Mouse (Mus musculus): ENCODE results near the gene Celf1.
"Not testable (repeated sequence)": the region's sequence is repeated elsewhere in the genome, so short reads cannot be mapped to it uniquely, and the experiment has no call there.

Celf1 gene

GRCm38 (mm10) chr2:90940233-90941229 is at the start of gene Celf1:
Gene Celf1 (plus strand): TSS chr2:90940382.
- DNase-seq (ENCODE audit: low read depth in 1 of 2, low spot score in 2 of 2), result peak; percentile 35 to 64

DNA sequence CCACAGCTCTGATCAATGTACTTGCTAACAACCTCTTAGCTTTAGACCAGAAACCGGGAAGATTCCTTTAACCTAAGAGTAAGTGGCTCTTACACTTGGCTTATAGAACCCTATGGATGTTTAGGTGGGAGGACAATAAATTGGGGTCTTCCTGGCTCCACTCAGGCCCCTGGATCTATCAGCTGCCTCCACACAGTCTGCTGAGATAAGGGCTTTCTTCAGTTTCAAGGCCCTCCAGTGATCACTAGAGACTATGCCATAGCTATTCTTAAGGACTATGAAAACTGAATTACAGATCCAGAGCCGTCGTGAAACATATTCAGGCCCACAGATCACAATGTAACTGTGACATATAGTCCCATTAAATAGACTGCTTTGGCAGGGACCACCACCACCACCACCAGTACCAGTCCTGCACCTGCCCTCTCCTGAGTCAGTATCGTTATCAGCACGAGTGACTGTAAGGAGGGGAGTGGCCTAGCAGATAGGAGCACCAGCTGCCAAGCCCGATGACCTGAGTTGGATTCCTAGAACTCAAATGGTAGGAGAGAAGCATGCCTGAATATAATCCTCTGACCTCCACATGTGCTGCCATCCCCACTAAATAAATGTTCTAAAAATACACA is 46.4 kb upstream of the Celf1 start:
- no peak for DNase-seq (ENCODE audit: low read depth in 1 of 2, low spot score in 2 of 2)

- DNase-seq (ENCODE audit: low read depth in 1 of 2, low spot score in 2 of 2), result not testable (repeated sequence)
These were observed 45.9 kb upstream of the Celf1 start for GRCm38 (mm10) chr2:90894299-90894677.

DNA sequence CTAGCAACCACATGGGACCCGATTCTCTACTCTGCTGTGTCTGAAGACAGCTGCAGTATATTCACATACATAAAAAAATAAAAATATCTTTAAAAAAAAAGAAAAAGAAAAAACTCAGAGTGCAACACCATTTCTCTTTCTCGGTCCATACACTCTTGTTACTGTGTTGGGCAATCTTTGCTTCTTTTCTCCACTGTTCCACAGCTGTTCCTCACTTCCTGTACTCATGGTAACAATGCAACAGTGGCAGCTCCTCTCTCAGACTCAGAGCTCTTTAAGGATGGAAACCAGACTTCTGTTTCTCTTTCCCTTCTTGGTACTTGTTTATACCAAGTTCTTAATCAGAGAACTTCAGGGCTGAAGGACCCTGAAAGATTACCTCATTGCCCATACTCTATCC is 36.8 kb upstream of the Celf1 start:
- no peak for DNase-seq (ENCODE audit: low read depth in 1 of 2, low spot score in 2 of 2)

GRCm38 (mm10) chr2:90904076-90904855 is 35.9 kb upstream of the Celf1 start, which contains the start of the genes Kbtbd4 and Ndufs3:
Gene Kbtbd4 (plus strand): TSS chr2:90904740.
Gene Ndufs3 (minus strand): TSS chr2:90904827.
- DNase-seq (ENCODE audit: low read depth in 1 of 2, low spot score in 2 of 2), result peak; percentile 57 to 76

GRCm38 (mm10) chr2:90904856-90905224 is 35.3 kb upstream of the Celf1 start:
- no peak for DNase-seq (ENCODE audit: low read depth in 1 of 2, low spot score in 2 of 2)

DNA sequence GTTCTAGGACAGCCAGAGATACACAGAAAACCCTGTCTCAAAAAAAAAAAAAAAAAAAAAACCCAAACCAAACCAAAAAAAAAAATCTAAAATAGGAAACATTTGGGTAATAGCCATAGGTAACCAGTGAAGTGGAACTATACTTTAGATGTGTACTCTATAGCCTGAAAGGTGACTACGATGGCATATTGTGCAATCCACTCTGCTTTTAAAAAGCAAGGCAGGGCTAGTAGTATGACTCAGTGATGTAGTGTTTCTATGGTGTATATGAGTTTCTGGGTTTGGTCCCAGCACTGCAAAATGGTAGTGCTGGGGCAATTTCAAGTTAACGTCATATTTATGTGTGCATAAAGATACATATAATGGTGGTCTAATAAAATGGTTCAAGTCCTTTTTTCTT is 33.5 kb upstream of the Celf1 start:
- no peak for DNase-seq (ENCODE audit: low read depth in 1 of 2, low spot score in 2 of 2)

DNA sequence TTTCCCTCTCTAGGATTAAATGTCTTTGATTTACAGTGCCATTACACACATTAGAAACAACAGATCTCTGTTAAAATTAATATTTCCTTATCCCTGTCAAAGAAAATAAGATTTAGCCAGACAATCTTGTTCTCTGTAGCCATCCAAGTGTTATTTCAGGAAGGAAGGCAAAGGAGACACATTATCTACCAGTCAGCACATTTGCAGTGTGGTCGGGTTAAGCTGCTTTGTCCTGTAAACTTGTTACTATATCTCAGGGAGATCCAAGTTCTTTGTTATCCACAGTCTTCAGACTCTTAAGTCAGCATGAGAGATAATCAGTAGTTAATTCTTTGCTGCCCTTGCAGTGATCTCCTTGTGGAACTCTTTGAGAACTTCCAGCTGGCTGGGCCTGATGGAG is 29.3 kb upstream of the Celf1 start:
- DNase-seq (ENCODE audit: low read depth in 1 of 2, low spot score in 2 of 2), result no peak

DNA sequence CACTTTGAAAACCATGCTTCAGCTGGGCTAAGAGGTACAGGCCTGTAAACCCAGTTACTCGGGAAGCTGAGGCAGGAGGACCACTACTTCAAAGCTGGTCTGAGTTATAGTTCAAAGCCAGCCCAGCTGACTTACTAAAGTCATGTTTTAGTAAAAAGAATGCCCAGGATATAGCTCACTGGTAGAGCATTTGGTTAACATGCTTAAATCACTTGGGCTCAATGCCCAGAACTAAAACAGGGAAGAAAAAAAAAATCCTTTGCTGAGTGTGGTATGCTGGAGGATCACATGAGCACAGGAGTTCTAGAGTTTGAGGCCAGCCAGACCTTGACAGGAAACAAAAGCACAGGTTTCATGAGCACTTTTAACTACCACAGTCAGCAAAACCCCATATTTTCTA is 28.5 kb upstream of the Celf1 start:
- no peak for DNase-seq (ENCODE audit: low read depth in 1 of 2, low spot score in 2 of 2)

- no peak for DNase-seq (ENCODE audit: low read depth in 1 of 2, low spot score in 2 of 2)
These were observed 26.5 kb upstream of the Celf1 start for GRCm38 (mm10) chr2:90913671-90914070.

DNA sequence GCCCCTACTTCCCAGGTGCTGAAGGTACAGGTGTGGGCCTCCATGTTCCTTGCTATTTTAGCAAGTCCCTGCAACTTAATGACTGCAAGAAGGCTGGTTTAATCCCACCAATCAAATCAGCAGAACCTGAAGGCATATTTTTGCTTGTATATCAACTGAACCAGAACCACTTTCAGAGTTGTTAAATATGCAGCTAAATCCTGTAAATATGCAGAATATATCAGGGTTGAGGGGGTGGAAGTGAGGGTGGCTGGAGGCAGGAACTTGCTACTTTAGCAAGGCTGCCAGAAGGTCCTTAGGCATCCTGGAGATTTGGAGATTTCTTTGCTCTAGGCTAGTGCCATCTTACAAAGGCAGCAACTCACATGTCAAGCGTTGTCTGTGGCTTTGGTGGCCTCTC is 24.7 kb upstream of the Celf1 start:
- DNase-seq (ENCODE audit: low read depth in 1 of 2, low spot score in 2 of 2), result no peak

DNA sequence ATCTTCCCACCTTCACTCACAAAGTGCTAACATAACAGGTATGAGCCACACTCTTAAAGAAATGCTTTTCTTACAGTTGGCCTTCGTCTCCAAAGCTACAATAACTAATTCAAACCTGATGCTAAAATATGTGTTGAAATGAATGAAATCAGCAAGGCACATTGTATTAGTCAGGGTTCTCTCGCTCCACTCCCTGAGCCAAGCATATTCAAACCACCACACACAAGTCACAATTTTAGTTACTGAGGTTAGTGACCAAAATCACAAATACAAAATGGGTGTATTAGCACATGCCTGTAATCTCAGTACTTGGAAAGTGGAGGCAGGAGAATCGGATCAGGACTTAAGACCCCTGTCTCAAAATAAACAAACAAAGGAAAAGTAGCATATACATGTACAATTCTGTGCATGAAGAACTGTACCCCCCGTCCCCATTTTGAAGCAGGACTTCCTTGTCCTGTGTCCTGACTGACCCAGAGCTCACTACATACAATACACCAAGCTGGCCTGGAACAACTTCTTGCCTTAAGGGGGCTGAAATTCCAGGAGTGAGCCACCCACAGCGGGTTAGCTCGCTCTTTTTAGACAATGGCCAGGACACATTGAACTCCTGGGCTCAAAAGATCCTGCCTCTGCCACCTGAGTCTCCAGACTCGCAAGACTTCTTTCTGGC is 23.5 kb upstream of the Celf1 start:
- DNase-seq (ENCODE audit: low read depth in 1 of 2, low spot score in 2 of 2), result no peak

DNA sequence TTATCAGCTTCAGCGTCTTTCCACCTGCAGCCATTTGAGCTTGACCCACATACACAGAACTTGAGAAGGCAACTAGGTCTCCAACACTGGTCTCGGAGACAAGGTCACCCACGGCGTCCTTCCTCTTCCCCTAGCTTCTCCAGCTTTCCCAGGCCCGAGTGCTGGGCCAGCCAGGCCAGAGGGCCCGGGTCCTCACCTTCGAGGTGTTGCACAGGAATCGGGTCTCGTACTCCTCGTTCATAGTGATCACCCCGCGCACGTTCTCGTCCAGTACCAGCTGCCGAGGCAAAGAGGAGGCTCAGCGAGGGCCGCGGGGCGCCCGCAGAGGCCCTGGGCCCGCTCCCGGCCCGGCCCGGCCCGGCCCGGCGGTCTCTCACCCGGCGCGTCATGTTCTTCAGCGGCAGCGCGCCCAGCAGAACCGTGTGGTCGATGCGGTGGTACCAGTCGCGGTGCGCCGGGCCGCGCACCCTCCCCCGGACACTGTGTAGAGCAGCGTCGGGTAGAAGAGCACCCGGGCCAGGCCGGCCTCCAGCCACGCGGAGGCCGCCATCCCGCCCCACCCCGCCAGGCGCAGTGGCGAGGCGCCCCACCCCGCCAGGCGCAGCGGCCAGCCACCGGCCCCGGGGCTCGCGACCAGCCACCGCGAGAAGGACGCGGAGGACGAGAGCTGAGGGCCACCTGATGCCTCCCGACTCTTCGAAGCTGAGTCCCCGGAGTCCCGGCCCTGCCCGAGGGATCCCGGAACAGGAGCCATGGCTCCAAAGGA is 22.8 kb upstream of the Celf1 start:
- DNase-seq (ENCODE audit: low read depth in 1 of 2, low spot score in 2 of 2), result peak; percentile 32 to 59

- DNase-seq (ENCODE audit: low read depth in 1 of 2, low spot score in 2 of 2), result no peak
These were observed 22.0 kb upstream of the Celf1 start for GRCm38 (mm10) chr2:90917999-90918698.

DNA sequence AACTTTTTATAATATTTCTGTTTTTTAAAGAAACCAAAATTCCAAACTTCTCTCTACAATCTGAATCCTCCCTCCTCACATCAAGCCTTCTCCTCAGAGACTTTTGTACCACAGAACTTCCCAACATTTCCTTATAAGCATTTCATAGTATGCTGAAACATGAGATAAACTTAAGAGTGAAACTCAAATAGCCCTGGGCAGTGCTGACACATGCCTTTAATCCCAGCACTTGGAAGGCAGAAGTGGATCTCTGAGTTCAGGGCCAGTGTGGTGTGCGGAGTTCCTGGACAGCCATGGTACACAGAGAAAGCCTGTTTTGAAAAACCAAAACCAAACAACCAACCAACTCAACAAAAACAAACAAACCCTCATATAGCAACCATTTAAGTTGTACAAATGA is 19.0 kb upstream of the Celf1 start:
- no peak for DNase-seq (ENCODE audit: low read depth in 1 of 2, low spot score in 2 of 2)

- DNase-seq (ENCODE audit: low read depth in 1 of 2, low spot score in 2 of 2), result no peak
These were observed 17.5 kb upstream of the Celf1 start for GRCm38 (mm10) chr2:90922636-90923035.

DNA sequence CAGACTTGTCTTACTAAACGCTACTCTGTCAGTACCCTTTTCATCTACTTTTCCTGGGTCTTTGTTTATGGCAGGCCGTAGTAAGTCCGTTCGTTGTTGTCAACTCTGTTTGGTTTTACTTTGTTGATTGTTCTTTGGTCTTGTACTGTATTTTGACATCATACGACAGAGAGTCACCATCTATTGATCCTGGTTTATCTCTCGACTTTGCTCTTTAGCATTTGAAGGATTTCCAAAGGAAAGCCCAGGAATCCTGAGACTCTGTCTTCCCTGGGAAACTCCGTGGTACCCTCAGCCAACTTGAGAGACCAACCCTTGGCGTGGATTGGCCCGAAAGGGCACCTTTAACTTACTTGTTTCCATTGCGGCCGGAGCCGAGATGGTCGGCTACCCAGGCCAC is 11.6 kb upstream of the Celf1 start:
- DNase-seq (ENCODE audit: low read depth in 1 of 2, low spot score in 2 of 2), result no peak

DNA sequence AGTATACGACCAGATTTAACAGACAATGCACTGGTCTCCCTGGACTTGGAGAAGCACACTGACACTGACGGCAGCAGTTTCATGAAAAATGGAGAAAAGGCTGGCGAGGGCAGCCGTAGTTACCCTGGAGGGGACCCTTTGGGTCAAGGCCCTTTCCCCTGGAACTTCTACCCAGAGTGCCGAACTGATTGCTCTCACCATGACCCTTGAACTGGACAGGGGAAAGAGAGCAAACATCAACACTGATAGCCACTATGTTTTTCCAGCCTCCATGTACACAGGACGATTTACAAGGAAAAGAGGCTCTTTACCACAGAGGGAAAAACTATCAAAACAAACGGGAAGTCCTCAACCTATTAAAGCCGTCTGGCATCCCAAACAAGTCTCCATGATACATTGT is 8.4 kb upstream of the Celf1 start:
- DNase-seq (ENCODE audit: low read depth in 1 of 2, low spot score in 2 of 2), result no peak

DNA sequence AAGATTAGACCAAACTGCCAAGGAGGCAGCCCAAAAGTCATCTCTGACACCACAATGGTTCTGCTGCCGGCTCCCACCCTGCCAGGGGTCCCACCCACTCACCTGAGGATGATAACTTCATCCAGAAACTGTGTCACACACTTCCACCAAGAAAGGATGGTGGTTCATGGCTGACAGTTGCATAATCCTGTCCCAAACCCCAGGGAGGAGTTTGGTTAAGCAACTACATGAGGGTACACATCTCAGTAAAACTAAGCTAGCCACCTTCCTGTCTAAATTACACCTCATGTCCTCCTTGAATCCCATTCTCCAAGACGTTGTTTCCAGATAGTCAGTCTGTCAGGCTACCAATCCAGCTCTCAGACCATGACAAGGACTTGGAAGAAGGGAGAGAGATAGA is 7.9 kb upstream of the Celf1 start:
- DNase-seq (ENCODE audit: low read depth in 1 of 2, low spot score in 2 of 2), result no peak

DNA sequence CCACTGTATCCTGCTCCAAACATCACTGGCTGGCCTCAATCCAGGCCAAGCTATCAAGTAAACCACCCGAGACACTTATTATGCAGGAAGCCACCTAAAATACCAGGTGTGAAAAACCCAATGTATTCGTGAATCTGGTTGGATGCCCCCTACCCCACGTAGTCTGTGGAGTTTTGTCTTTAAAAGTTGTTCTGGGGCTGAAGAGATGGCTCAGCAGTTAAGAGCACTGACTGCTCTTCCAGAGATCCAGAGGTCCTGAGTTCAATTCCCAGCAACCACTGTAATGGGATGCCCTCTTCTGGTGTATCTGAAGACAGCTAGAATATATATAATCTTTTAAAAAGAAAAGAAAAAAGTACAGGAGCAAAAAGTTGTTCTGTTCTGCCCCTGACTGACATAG is 1.8 kb upstream of the Celf1 start:
- DNase-seq (ENCODE audit: low read depth in 1 of 2, low spot score in 2 of 2), result no peak
